Mouse (Mus musculus) heart, embryonic 14.5 days (tissue): ENCODE data around the gene C1qtnf12. TPM values are rescaled to one million over a fixed set of nuclear protein-coding genes. Genes with fewer than 3 reads are reported as not detected.
A peak's percentile ranks its signal among the peaks of the same experiment; 100 is the strongest.

ENCODE experiments used
- ATAC-seq: fragments of 200-750 bp; cut with Nextera tagmentation; 2 replicates; pipeline ENCODE4 v1.8.0; 2017; ENCODE audit warnings: low read depth, moderate TSS enrichment; ENCODE audit not compliant: insufficient number of reproducible peaks, insufficient read depth, low FRiP score
- H3K27ac ChIP-seq, 2 experiments: fragments of 200-500 bp in 1 of 2; fragments of 300-500 bp in 1 of 2; sonication (generic) in 1 of 2; replicated peaks in 1 of 2; 2 replicates each; pipeline ENCODE4 v1.5.1; 2012 to 2014; ENCODE audit warnings: low read depth in 2 of 2, low read length in 2 of 2, control low read depth in 1 of 2, mild to moderate bottlenecking in 1 of 2, mixed read lengths in 1 of 2; ENCODE audit not compliant: control insufficient read depth in 1 of 2, insufficient read depth in 1 of 2
- H3K27me3 ChIP-seq: fragments of 300-500 bp; sonication (generic); 2 replicates; pipeline ENCODE4 v1.6.1; 2014; ENCODE audit warnings: mild to moderate bottlenecking, low read length, control low read depth; ENCODE audit not compliant: control insufficient read depth, insufficient read depth
- H3K36me3 ChIP-seq: fragments of 300-500 bp; sonication (generic); 2 replicates; pipeline ENCODE4 v1.6.1; 2014; ENCODE audit warnings: mild to moderate bottlenecking, control low read depth, low read length, mixed read lengths; ENCODE audit not compliant: control insufficient read depth, insufficient read depth
- H3K4me1 ChIP-seq, 2 experiments: fragments of 200-500 bp in 1 of 2; fragments of 300-500 bp in 1 of 2; sonication (generic) in 1 of 2; 2 replicates each; pipeline ENCODE4 v1.6.1; 2012 to 2014; ENCODE audit warnings: low read length in 2 of 2, control low read depth in 1 of 2, mixed read lengths in 1 of 2; ENCODE audit not compliant: control insufficient read depth in 2 of 2, insufficient read depth in 2 of 2
- H3K4me2 ChIP-seq: fragments of 300-500 bp; sonication (generic); 2 replicates; pipeline ENCODE4 v1.6.1; 2014; ENCODE audit warnings: mild to moderate bottlenecking, low read length
- H3K4me3 ChIP-seq, 2 experiments: fragments of 200-500 bp in 1 of 2; fragments of 300-500 bp in 1 of 2; sonication (generic) in 1 of 2; 2 replicates each; pipeline ENCODE4 v1.5.1; 2012 to 2014; ENCODE audit warnings: low read length in 2 of 2, mild to moderate bottlenecking in 2 of 2, control low read depth in 1 of 2, low read depth in 1 of 2, moderate library complexity in 1 of 2; ENCODE audit not compliant: control insufficient read depth in 1 of 2, insufficient read depth in 1 of 2
- H3K9ac ChIP-seq: fragments of 300-500 bp; sonication (generic); 2 replicates; pipeline ENCODE4 v1.6.1; 2014; ENCODE audit warnings: mild to moderate bottlenecking, low read length
- H3K9me3 ChIP-seq: fragments of 300-500 bp; sonication (generic); 2 replicates; pipeline ENCODE4 v1.6.1; 2016; ENCODE audit warnings: low read length, control low read depth; ENCODE audit not compliant: control insufficient read depth
- WGBS: fragments of 180-500 bp; shearing (Covaris S2); extraction: QIAGEN DNeasy Blood & Tissue Kit; methylation state at CpG from one replicate; pipeline ENCODE4 v1.1.7; 2014; 5-methylcytosine and 5-hydroxymethylcytosine counted together
- polyA plus RNA-seq: library from polyadenylated mRNA; unstranded; fragments of >200 nt; fragmentation: Nextera tagmentation; extraction: Ambion mirVana; gene quantifications from 2 replicates; pipeline ENCODE4 v1.2.1, GENCODE M21; 2014

Gene C1qtnf12
- polyA plus RNA-seq, 1 experiment from 2014 or later: 29.2 TPM

GRCm38 (mm10) chr4:155959275-155959674 lies 2.8 kb upstream of the C1qtnf12 start:
- Histone ChIP-seq H3K27ac (no peak overlapping the region), H3K36me3 (peaks cover 49% of the 10 kb centered on the region)
- WGBS: 8% methylated on average over 5 of the region's 5 CpGs

GRCm38 (mm10) chr4:155963106-155963505 lies 988 bp downstream of the C1qtnf12 start:
- Histone ChIP-seq H3K4me3 (peak overlapping the region; percentile 53 to 63; a peak in 3 of 4 replicates), H3K9me3 (no peaks in the 10 kb centered on the region), H3K36me3 (peaks cover 33% of the 10 kb centered on the region), H3K27me3 (no peaks in the 10 kb centered on the region), H3K27ac (no peak overlapping the region), H3K4me1 (peaks cover 8 to 9% of the 10 kb centered on the region in 2 experiments), H3K4me2 (peak overlapping the region; percentile 81), H3K9ac (peak overlapping the region; percentile 75)
- no peak for ATAC-seq
- WGBS: 54% methylated on average over 7 of the region's 7 CpGs

More at GRCm38 (mm10) chr4:155959275-155959674, 2.8 kb upstream of the C1qtnf12 start:
- no peak overlapping the region for H3K9ac ChIP-seq
- peaks cover 8 to 9% of the 10 kb centered on the region in 2 experiments for H3K4me1 ChIP-seq
- no peaks in the 10 kb centered on the region for H3K9me3 ChIP-seq
- no peaks in the 10 kb centered on the region for H3K27me3 ChIP-seq
- peak; percentile 28; the same call in 1 of the 2 replicates for ATAC-seq
- no peak overlapping the region for H3K4me2 ChIP-seq
- H3K4me3 ChIP-seq: no peak overlapping the region

DNA sequence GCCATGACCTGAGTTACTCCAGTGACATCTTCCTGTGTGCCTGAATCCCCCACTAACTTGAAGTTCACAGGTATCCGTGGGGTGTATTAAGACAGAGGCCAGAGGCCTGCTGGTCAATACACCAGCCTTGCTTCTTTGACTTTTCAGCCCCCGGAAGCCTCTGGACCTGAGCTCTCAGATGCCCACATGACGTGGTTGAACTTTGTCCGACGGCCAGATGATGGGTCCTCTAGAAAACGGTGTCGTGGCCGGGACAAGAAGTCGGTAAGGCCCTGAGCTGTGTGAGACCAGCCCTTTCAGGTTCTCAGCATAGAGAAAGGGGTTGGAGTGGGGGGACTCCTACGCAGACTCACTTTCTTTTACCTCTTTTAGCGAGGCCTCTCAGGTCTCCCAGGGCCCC lies 2.3 kb downstream of the C1qtnf12 start:
- H3K27me3 ChIP-seq: no peaks in the 10 kb centered on the region
- no peak overlapping the region for H3K4me3 ChIP-seq
- ATAC-seq: no peak
- peaks cover 8 to 9% of the 10 kb centered on the region in 2 experiments for H3K4me1 ChIP-seq
- H3K27ac ChIP-seq: no peak overlapping the region
- 87% methylated on average over 11 of the region's 11 CpGs for WGBS
- no peak overlapping the region for H3K9ac ChIP-seq
- H3K9me3 ChIP-seq: no peaks in the 10 kb centered on the region
- no peak overlapping the region for H3K4me2 ChIP-seq
- peaks cover 25% of the 10 kb centered on the region for H3K36me3 ChIP-seq

- Histone ChIP-seq H3K9me3 (no peaks in the 10 kb centered on the region), H3K36me3 (peaks cover 21% of the 10 kb centered on the region), H3K4me2 (no peak overlapping the region), H3K27me3 (no peaks in the 10 kb centered on the region), H3K27ac (no peak overlapping the region), H3K4me3 (no peak overlapping the region), H3K4me1 (no peaks in the 10 kb centered on the region), H3K9ac (no peak overlapping the region)
- WGBS: 61% methylated on average over 13 of the region's 13 CpGs
- no peak for ATAC-seq
Measured at GRCm38 (mm10) chr4:155969043-155969653, 7.0 kb downstream of the C1qtnf12 start.

- ATAC-seq: no peak
Measured at GRCm38 (mm10) chr4:155970286-155970685, 8.2 kb downstream of the C1qtnf12 start.

GRCm38 (mm10) chr4:155972651-155973050 lies 10.5 kb downstream of the C1qtnf12 start:
- 0 out of 2 replicates have a peak, but pooled peaks cover 3% of the 10 kb centered on the region for H3K9me3 ChIP-seq
- no peak overlapping the region for H3K4me3 ChIP-seq
- no peaks in the 10 kb centered on the region for H3K36me3 ChIP-seq
- H3K9ac ChIP-seq: no peak overlapping the region
- WGBS: 74% methylated on average over 6 of the region's 6 CpGs
- H3K27me3 ChIP-seq: no peaks in the 10 kb centered on the region
- no peak for ATAC-seq
- H3K4me2 ChIP-seq: no peak overlapping the region
- no peaks in the 10 kb centered on the region for H3K4me1 ChIP-seq
- no peak overlapping the region for H3K27ac ChIP-seq

More at GRCm38 (mm10) chr4:155970286-155970685, 8.2 kb downstream of the C1qtnf12 start:
- Histone ChIP-seq H3K4me2 (no peak overlapping the region), H3K4me1 (no peaks in the 10 kb centered on the region), H3K27me3 (no peaks in the 10 kb centered on the region), H3K4me3 (no peak overlapping the region), H3K9ac (no peak overlapping the region), H3K27ac (no peak overlapping the region), H3K9me3 (no peaks in the 10 kb centered on the region), H3K36me3 (peaks cover 12% of the 10 kb centered on the region)
- WGBS: 78% methylated on average over 5 of the region's 5 CpGs

DNA sequence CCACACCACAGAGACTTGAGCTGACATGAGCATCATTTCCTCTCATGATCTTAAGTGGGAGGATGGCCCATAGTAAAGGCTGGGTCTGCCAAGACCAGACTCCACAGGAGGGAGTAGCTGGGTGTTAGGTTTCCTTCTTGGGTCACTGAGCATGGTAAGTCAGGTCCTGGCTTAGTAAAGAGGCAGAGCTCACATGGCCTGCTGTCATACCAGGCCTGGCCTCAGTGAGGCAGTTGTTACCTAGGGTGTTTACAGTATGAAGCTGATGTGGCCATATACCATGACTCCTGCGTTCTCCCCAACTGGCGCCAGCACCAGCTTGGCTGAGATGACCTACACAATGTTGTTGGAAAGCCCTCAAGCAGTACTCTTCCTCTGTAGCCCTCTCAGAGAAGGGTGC lies 11.1 kb downstream of the C1qtnf12 start:
- 73% methylated on average over 2 of the region's 2 CpGs for WGBS
- H3K9me3 ChIP-seq: 0 out of 2 replicates have a peak, but pooled peaks cover 3% of the 10 kb centered on the region

More for the DNA sequence above, 11.1 kb downstream of the C1qtnf12 start:
- H3K9ac ChIP-seq: no peak overlapping the region
- H3K4me2 ChIP-seq: no peak overlapping the region
- no peaks in the 10 kb centered on the region for H3K4me1 ChIP-seq
- H3K27me3 ChIP-seq: no peaks in the 10 kb centered on the region
- no peak overlapping the region for H3K27ac ChIP-seq
- no peak for ATAC-seq
- H3K36me3 ChIP-seq: no peaks in the 10 kb centered on the region
- H3K4me3 ChIP-seq: no peak overlapping the region
